Mouse (Mus musculus) MEL (cell line): ENCODE results near the gene Wt1. TPM values are rescaled to one million over a fixed set of nuclear protein-coding genes. Genes with fewer than 3 reads are reported as not detected.

ENCODE experiments used
- DNase-seq: peaks from one replicate; pipeline ENCODE4 v3.0.0; 2011; ENCODE audit warnings: low read depth, low spot score
- H3K27ac ChIP-seq: 2 replicates; pipeline ENCODE4 v1.5.1; 2012; ENCODE audit warnings: low read depth, mild to moderate bottlenecking, control low read depth, low read length, moderate library complexity; ENCODE audit not compliant: control insufficient read depth
- H3K27me3 ChIP-seq, 2 experiments: fragments of 150-350 bp in 1 of 2; sonication (generic) in 1 of 2; 2 replicates each; pipeline ENCODE4 v1.6.1; 2012; ENCODE audit warnings: low read length in 2 of 2, mild to moderate bottlenecking in 2 of 2, improper control_type of control experiment in 1 of 2, moderate library complexity in 1 of 2; ENCODE audit not compliant: insufficient read depth in 2 of 2, control insufficient read depth in 1 of 2
- H3K36me3 ChIP-seq, 2 experiments: 2 replicates each; pipeline ENCODE4 v1.6.1; 2012 to 2014; ENCODE audit warnings: low read length in 2 of 2, improper control_type of control experiment in 1 of 2, inconsistent platforms in 1 of 2, mild to moderate bottlenecking in 1 of 2; ENCODE audit not compliant: insufficient read depth in 2 of 2, control insufficient read depth in 1 of 2
- H3K4me1 ChIP-seq, 2 experiments: fragments of 150-350 bp in 1 of 2; sonication (generic) in 1 of 2; 2 replicates each; pipeline ENCODE4 v1.6.1; 2012; ENCODE audit warnings: low read length in 2 of 2, improper control_type of control experiment in 1 of 2, mild to moderate bottlenecking in 1 of 2; ENCODE audit not compliant: insufficient read depth in 2 of 2, control insufficient read depth in 1 of 2
- H3K4me3 ChIP-seq, 2 experiments: fragments of 150-350 bp in 1 of 2; sonication (generic) in 1 of 2; 2 replicates each; pipeline ENCODE4 v1.5.1; 2012; ENCODE audit warnings: low read depth in 2 of 2, low read length in 2 of 2, mild to moderate bottlenecking in 2 of 2, moderate library complexity in 2 of 2, control low read depth in 1 of 2, improper control_type of control experiment in 1 of 2; ENCODE audit not compliant: control insufficient read depth in 1 of 2, insufficient read depth in 1 of 2
- H3K79me2 ChIP-seq: 2 replicates; pipeline ENCODE4 v1.6.1; 2012; ENCODE audit warnings: mild to moderate bottlenecking, low read length, moderate library complexity; ENCODE audit not compliant: control insufficient read depth, poor library complexity, insufficient read depth
- H3K9ac ChIP-seq: 2 replicates; pipeline ENCODE4 v1.6.1; 2012; ENCODE audit warnings: low read depth, mild to moderate bottlenecking, control low read depth, low read length, moderate library complexity; ENCODE audit not compliant: control insufficient read depth, poor library complexity, severe bottlenecking
- H3K9me3 ChIP-seq: fragments of 150-350 bp; sonication (generic); replicated peaks from 2 replicates; pipeline ENCODE4 v1.6.1; 2012; ENCODE audit warnings: mild to moderate bottlenecking, low read length, improper control_type of control experiment, moderate library complexity; ENCODE audit not compliant: insufficient read depth
- CHD1 ChIP-seq: IDR thresholded peaks from 2 replicates; pipeline ENCODE4 v1.6.1; 2012; ENCODE audit warnings: low read depth, mild to moderate bottlenecking, inconsistent platforms, low read length, improper control_type of control experiment
- CHD2 ChIP-seq: IDR thresholded peaks from 2 replicates; pipeline ENCODE4 v1.6.1; 2011; ENCODE audit warnings: low read length, improper control_type of control experiment
- CTCF ChIP-seq, 3 experiments: IDR thresholded peaks in 2 of 3; conservative IDR thresholded peaks in 1 of 3; 2 replicates each; pipeline ENCODE4 v1.5.1; 2011 to 2012; ENCODE audit warnings: low read length in 3 of 3, low read depth in 2 of 3, mild to moderate bottlenecking in 2 of 3, improper control_type of control experiment in 1 of 3, inconsistent platforms in 1 of 3, mixed read lengths in 1 of 3, moderate library complexity in 1 of 3; ENCODE audit not compliant: control insufficient read depth in 1 of 3, insufficient read depth in 1 of 3, poor library complexity in 1 of 3, severe bottlenecking in 1 of 3
- E2F4 ChIP-seq: IDR thresholded peaks from 2 replicates; pipeline ENCODE4 v1.6.1; 2011; ENCODE audit warnings: low read depth, low read length, improper control_type of control experiment, borderline replicate concordance
- ELF1 ChIP-seq: IDR thresholded peaks from 2 replicates; pipeline ENCODE4 v1.6.1; 2014; ENCODE audit warnings: low read depth, mild to moderate bottlenecking, inconsistent platforms, low read length, improper control_type of control experiment, moderate library complexity
- ETS1 ChIP-seq: IDR thresholded peaks from 2 replicates; pipeline ENCODE4 v1.6.1; 2012; ENCODE audit warnings: low read depth, mild to moderate bottlenecking, inconsistent platforms, low read length, improper control_type of control experiment, moderate library complexity
- GABPA ChIP-seq: IDR thresholded peaks from 2 replicates; pipeline ENCODE4 v1.6.1; 2012; ENCODE audit warnings: low read depth, mild to moderate bottlenecking, inconsistent platforms, low read length, improper control_type of control experiment, moderate library complexity
- JUND ChIP-seq: IDR thresholded peaks from 2 replicates; pipeline ENCODE4 v1.6.1; 2011; ENCODE audit warnings: low read depth, mild to moderate bottlenecking, improper control_type of control experiment, low read length
- MAFK ChIP-seq: IDR thresholded peaks from 2 replicates; pipeline ENCODE4 v1.6.1; 2011; ENCODE audit warnings: low read depth, mild to moderate bottlenecking, low read length, improper control_type of control experiment, borderline replicate concordance
- MAX ChIP-seq: IDR thresholded peaks from 2 replicates; pipeline ENCODE4 v1.6.1; 2011; ENCODE audit warnings: low read length, improper control_type of control experiment
- MEF2A ChIP-seq: IDR thresholded peaks from 2 replicates; pipeline ENCODE4 v1.6.1; 2014; ENCODE audit warnings: low read depth, mild to moderate bottlenecking, inconsistent platforms, low read length, improper control_type of control experiment; ENCODE audit not compliant: poor library complexity, insufficient replicate concordance, severe bottlenecking; ENCODE audit errors: extremely low read depth
- MYB ChIP-seq: IDR thresholded peaks from 2 replicates; pipeline ENCODE4 v1.6.1; 2011; ENCODE audit warnings: mild to moderate bottlenecking, low read depth, low read length, improper control_type of control experiment
- MYC ChIP-seq: IDR thresholded peaks from 2 replicates; pipeline ENCODE4 v1.6.1; 2011; ENCODE audit warnings: low read depth, mild to moderate bottlenecking, low read length, improper control_type of control experiment, moderate library complexity
- NELFE ChIP-seq: IDR thresholded peaks from 2 replicates; pipeline ENCODE4 v1.6.1; 2011; ENCODE audit warnings: low read depth, low read length, improper control_type of control experiment
- NRF1 ChIP-seq: IDR thresholded peaks from 2 replicates; pipeline ENCODE4 v1.6.1; 2014; ENCODE audit warnings: low read depth, mild to moderate bottlenecking, inconsistent platforms, low read length, improper control_type of control experiment, moderate library complexity; ENCODE audit not compliant: poor library complexity, insufficient read depth, severe bottlenecking
- POLR2A ChIP-seq, 2 experiments: IDR thresholded peaks; 2 replicates each; pipeline ENCODE4 v1.6.1; 2011 to 2012; ENCODE audit warnings: low read length in 2 of 2, mild to moderate bottlenecking in 2 of 2, control low read depth in 1 of 2, improper control_type of control experiment in 1 of 2, low read depth in 1 of 2, moderate library complexity in 1 of 2; ENCODE audit not compliant: control insufficient read depth in 1 of 2, insufficient read depth in 1 of 2, poor library complexity in 1 of 2
- RAD21 ChIP-seq: IDR thresholded peaks from 2 replicates; pipeline ENCODE4 v1.6.1; 2011; ENCODE audit warnings: mild to moderate bottlenecking, low read depth, low read length, improper control_type of control experiment
- RCOR1 ChIP-seq: IDR thresholded peaks from 2 replicates; pipeline ENCODE4 v1.6.1; 2012; ENCODE audit warnings: low read depth, mild to moderate bottlenecking, inconsistent platforms, low read length, improper control_type of control experiment
- SMC3 ChIP-seq: IDR thresholded peaks from 2 replicates; pipeline ENCODE4 v1.6.1; 2011; ENCODE audit warnings: low read depth, low read length, improper control_type of control experiment
- TBP ChIP-seq: IDR thresholded peaks from 2 replicates; pipeline ENCODE4 v1.8.0; 2011; ENCODE audit warnings: low read depth, low read length, improper control_type of control experiment
- TCF12 ChIP-seq: IDR thresholded peaks from 2 replicates; pipeline ENCODE4 v1.6.1; 2014; ENCODE audit warnings: low read depth, mild to moderate bottlenecking, inconsistent platforms, low read length, improper control_type of control experiment, moderate library complexity
- USF1 ChIP-seq: IDR thresholded peaks from 2 replicates; pipeline ENCODE4 v1.6.1; 2014; ENCODE audit warnings: low read depth, mild to moderate bottlenecking, inconsistent platforms, low read length, improper control_type of control experiment, moderate library complexity
- USF2 ChIP-seq, 2 experiments: IDR thresholded peaks; 2 replicates each; pipeline ENCODE4 v1.6.1; 2011 to 2012; ENCODE audit warnings: improper control_type of control experiment in 2 of 2, low read length in 2 of 2, borderline replicate concordance in 1 of 2, inconsistent platforms in 1 of 2, low read depth in 1 of 2, mild to moderate bottlenecking in 1 of 2; ENCODE audit not compliant: insufficient read depth in 1 of 2
- ZC3H11A ChIP-seq: IDR thresholded peaks from 2 replicates; pipeline ENCODE4 v1.6.1; 2012; ENCODE audit warnings: low read depth, mild to moderate bottlenecking, inconsistent platforms, low read length, improper control_type of control experiment
- ZNF384 ChIP-seq: IDR thresholded peaks from 2 replicates; pipeline ENCODE4 v1.6.1; 2012; ENCODE audit warnings: low read depth, mild to moderate bottlenecking, inconsistent platforms, low read length, improper control_type of control experiment
- polyA plus RNA-seq, 2 experiments: library from polyadenylated mRNA; stranded (reverse) in 1 of 2; unstranded in 1 of 2; fragments of >175 nt in 1 of 2; fragments of >200 nt in 1 of 2; gene quantifications; 2 replicates each; pipeline versions ENCODE4 v1.2.1 to v1.2.4; 2012; ENCODE audit warnings: low replicate concordance in 2 of 2, low read depth in 1 of 2; ENCODE audit not compliant: insufficient read length in 2 of 2, insufficient read depth in 1 of 2, missing spikeins in 1 of 2
- total RNA-seq: library from RNA; depleted of rRNA; stranded (reverse); fragments of 300-350 nt; gene quantifications from 2 replicates; pipeline ENCODE4 v1.2.3, GENCODE M21; 2012

Gene Wt1
- total and polyA plus RNA-seq, 3 experiments, result not detected

DNA sequence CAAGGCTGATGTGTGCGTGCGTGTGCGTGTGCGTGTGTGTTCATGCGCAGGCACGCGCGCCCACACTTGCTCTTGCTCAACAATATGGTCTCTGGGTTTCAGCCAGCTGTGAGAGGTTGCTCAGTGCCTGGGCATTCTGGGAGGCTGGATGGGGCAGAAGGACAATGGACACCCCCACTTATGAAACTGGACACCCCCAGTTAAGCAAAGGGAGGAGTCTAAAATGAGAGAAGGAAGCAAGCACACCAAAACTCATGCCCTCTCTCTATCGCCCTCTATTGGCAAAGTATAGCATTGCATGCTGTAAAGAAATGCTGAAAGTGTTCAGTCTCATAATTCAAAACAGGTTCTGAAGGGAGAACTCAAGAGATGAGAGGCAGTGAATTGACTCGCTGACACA is 61.9 kb downstream of the Wt1 start:
- Histone ChIP-seq H3K27ac (no peak overlapping the region), H3K9me3 (no peaks in the 10 kb centered on the region), H3K27me3 (peaks cover 0 to 2% of the 10 kb centered on the region in 2 experiments; a peak in 1 of 4 replicates), H3K4me3 (no peak overlapping the region), H3K79me2 (no peaks in the 10 kb centered on the region), H3K36me3 (peaks cover 0 to 2% of the 10 kb centered on the region in 2 experiments; a peak in 1 of 4 replicates), H3K9ac (no peak overlapping the region), H3K4me1 (no peaks in the 10 kb centered on the region)
- DNase-seq, result peak; percentile 59
- TF ChIP-seq JUND (no peak), MYC (0 out of 2 replicates have a peak, but pooled peaks have one; percentile 17), CHD2 (no peak), ELF1 (no peak), ZC3H11A (peak; percentile 25; the same call in 1 of the 2 replicates), SMC3 (peak; percentile 72), CTCF (IDR thresholded peaks at IDR 0.05 in 2 of 3, conservative IDR thresholded peaks at IDR 0.05 in 1 of 3; ENCODE audit: control insufficient read depth in 1 of 3, insufficient read depth in 1 of 3, low read depth in 2 of 3, low read length in 3 of 3, poor library complexity in 1 of 3, severe bottlenecking in 1 of 3) (peak; percentile 21 to 97 (median 77); a peak in 4 of 6 replicates), RAD21 (peak; percentile 54)

GRCm38 (mm10) chr2:105189352-105189751 is 63.0 kb downstream of the Wt1 start:
- TF ChIP-seq CTCF (IDR thresholded peaks at IDR 0.05 in 2 of 3, conservative IDR thresholded peaks at IDR 0.05 in 1 of 3; ENCODE audit: control insufficient read depth in 1 of 3, insufficient read depth in 1 of 3, low read depth in 2 of 3, low read length in 3 of 3, poor library complexity in 1 of 3, severe bottlenecking in 1 of 3) (peak; percentile 53 to 72 (median 57)), POLR2A (IDR thresholded peaks at IDR 0.05; ENCODE audit: control insufficient read depth in 1 of 2, insufficient read depth in 1 of 2, low read depth in 1 of 2, low read length in 2 of 2, poor library complexity in 1 of 2) (no peak), CHD2 (peak; percentile 94), ZNF384 (no peak), ZC3H11A (no peak), E2F4 (no peak), RAD21 (peak; percentile 41), SMC3 (peak; percentile 67)
- no peak overlapping the region for H3K27ac ChIP-seq
- peaks cover 0 to 2% of the 10 kb centered on the region in 2 experiments; a peak in 1 of 4 replicates for H3K27me3 ChIP-seq
- peak; percentile 78 for DNase-seq
- no peaks in the 10 kb centered on the region for H3K9me3 ChIP-seq
- no peak overlapping the region for H3K9ac ChIP-seq
- H3K79me2 ChIP-seq, result no peaks in the 10 kb centered on the region
- H3K36me3 ChIP-seq, result peaks cover 0 to 2% of the 10 kb centered on the region in 2 experiments; a peak in 1 of 4 replicates
- H3K4me3 ChIP-seq, result no peak overlapping the region
- no peaks in the 10 kb centered on the region for H3K4me1 ChIP-seq

DNA sequence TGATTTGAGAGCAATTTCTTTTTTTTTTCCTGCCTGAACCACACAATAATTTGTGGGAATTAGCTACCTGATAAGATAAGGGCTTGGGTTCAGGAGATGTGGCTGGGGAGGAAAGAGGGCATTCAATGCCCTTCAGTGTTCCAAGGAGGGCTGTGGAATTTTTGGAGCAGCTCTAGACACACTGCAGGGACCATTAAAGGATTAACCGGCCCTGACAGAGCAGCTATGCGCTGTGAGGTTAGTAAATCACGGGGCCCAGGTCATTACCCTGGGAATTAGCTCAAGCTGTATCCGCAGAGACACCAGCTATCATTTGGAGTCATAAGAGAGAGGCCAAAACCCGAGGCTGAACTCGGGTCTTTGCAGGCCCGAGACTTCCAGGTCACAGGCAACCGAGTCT is 73.8 kb downstream of the Wt1 start:
- Histone ChIP-seq H3K4me1 (no peaks in the 10 kb centered on the region), H3K9me3 (no peaks in the 10 kb centered on the region), H3K27me3 (peaks cover 5 to 12% of the 10 kb centered on the region in 2 experiments), H3K9ac (no peak overlapping the region), H3K79me2 (no peaks in the 10 kb centered on the region), H3K36me3 (no peaks in the 10 kb centered on the region), H3K27ac (no peak overlapping the region), H3K4me3 (no peak overlapping the region)
- no peak for DNase-seq
- TF ChIP-seq CHD1 (no peak), NELFE (no peak), MYB (no peak), RCOR1 (no peak), MEF2A (no peak), NRF1 (no peak), USF1 (no peak), TCF12 (no peak), TBP (no peak), MAX (no peak), USF2 (IDR thresholded peaks at IDR 0.05; ENCODE audit: borderline replicate concordance in 1 of 2, insufficient read depth in 1 of 2, low read depth in 1 of 2, low read length in 2 of 2) (no peak), SMC3 (no peak), MAFK (no peak), ETS1 (no peak), GABPA (no peak)
